Mouse (Mus musculus) CD4-positive, CD25-positive, alpha-beta regulatory T cell, adult 2 months (primary cell): Measurements from ENCODE around the gene Gm40193.
A peak's percentile ranks its signal among the peaks of the same experiment; 100 is the strongest.
"Not testable (repeated sequence)": the region's sequence is repeated elsewhere in the genome, so short reads cannot be mapped to it uniquely, and the experiment has no call there.

Source experiments
- DNase-seq: peaks from one replicate; pipeline ENCODE4 v3.0.0-alpha.2; 2012; ENCODE audit warnings: low read depth, low spot score

Gene Gm40193

GRCm38 (mm10) chr11:70541415-70541814 is 8.7 kb upstream of the Gm40193 start:
- no peak for DNase-seq

GRCm38 (mm10) chr11:70540928-70541327 is 8.2 kb upstream of the Gm40193 start:
- DNase-seq = no peak

GRCm38 (mm10) chr11:70539877-70540587 is 7.3 kb upstream of the Gm40193 start, which contains the start of gene Pld2:
Pld2 (plus strand) TSS chr11:70540064.
- DNase-seq = peak; percentile 89

- DNase-seq = no peak
These were observed 6.7 kb upstream of the Gm40193 start for GRCm38 (mm10) chr11:70539423-70539822.

- not testable (repeated sequence) for DNase-seq
These were observed 1.7 kb downstream of the Gm40193 start for GRCm38 (mm10) chr11:70531065-70531464.

- DNase-seq = no peak
These were observed 4.1 kb downstream of the Gm40193 start for GRCm38 (mm10) chr11:70528610-70529009.

- no peak for DNase-seq
These were observed 6.5 kb downstream of the Gm40193 start for GRCm38 (mm10) chr11:70526211-70526610.

- DNase-seq = no peak
These were observed 7.0 kb downstream of the Gm40193 start for GRCm38 (mm10) chr11:70525726-70526125.

GRCm38 (mm10) chr11:70525184-70525678 is 7.5 kb downstream of the Gm40193 start, which contains the start of gene Psmb6:
Psmb6 (plus strand) TSS chr11:70525367.
- peak; percentile 96 for DNase-seq

- DNase-seq = no peak
These were observed 8.0 kb downstream of the Gm40193 start for GRCm38 (mm10) chr11:70524782-70525181.

GRCm38 (mm10) chr11:70523306-70523989 is 9.3 kb downstream of the Gm40193 start:
- DNase-seq = not testable (repeated sequence)

GRCm38 (mm10) chr11:70520178-70520769 is 12.5 kb downstream of the Gm40193 start:
- no peak for DNase-seq

GRCm38 (mm10) chr11:70518923-70519322 is 13.8 kb downstream of the Gm40193 start, which contains the start of gene Gltpd2:
Gltpd2 (plus strand) TSS chr11:70519196.
- no peak for DNase-seq

GRCm38 (mm10) chr11:70518436-70518835 is 14.3 kb downstream of the Gm40193 start:
- DNase-seq = no peak

- peak; percentile 73 for DNase-seq
These were observed 16.4 kb downstream of the Gm40193 start for GRCm38 (mm10) chr11:70516352-70516751.

- DNase-seq = no peak
These were observed 18.5 kb downstream of the Gm40193 start, which contains the start of gene Vmo1 for GRCm38 (mm10) chr11:70514288-70514687. Vmo1 (minus strand) TSS chr11:70514616.

GRCm38 (mm10) chr11:70513520-70513919 is 19.2 kb downstream of the Gm40193 start:
- DNase-seq = no peak

- peak; percentile 64 for DNase-seq
These were observed 19.9 kb downstream of the Gm40193 start for GRCm38 (mm10) chr11:70512709-70513342.

GRCm38 (mm10) chr11:70511825-70512224 is 20.9 kb downstream of the Gm40193 start:
- no peak for DNase-seq

GRCm38 (mm10) chr11:70511242-70511641 is 21.5 kb downstream of the Gm40193 start:
- DNase-seq = no peak

GRCm38 (mm10) chr11:70509753-70510564 is 22.8 kb downstream of the Gm40193 start:
- DNase-seq = peak; percentile 89
